Mouse (Mus musculus) liver, embryonic 13.5 days (tissue): ENCODE measurements around the gene Pla2g15. TPM values are rescaled to one million over a fixed set of nuclear protein-coding genes. Genes with fewer than 3 reads are reported as not detected.
"Not testable (repeated sequence)": the region's sequence is repeated elsewhere in the genome, so short reads cannot be mapped to it uniquely, and the experiment has no call there.

Source experiments
- ATAC-seq: fragments of 200-750 bp; cut with Nextera tagmentation; 2 replicates; pipeline ENCODE4 v1.8.0; 2017; ENCODE audit warnings: low read depth, mild to moderate bottlenecking, moderate number of reproducible peaks, moderate library complexity
- DNase-seq: peaks from one replicate; pipeline ENCODE4 v3.0.0; 2022
- H3K27ac ChIP-seq: fragments of 300-500 bp; sonication (generic); 2 replicates; pipeline ENCODE4 v1.5.1; 2015; ENCODE audit warnings: moderate library complexity, mild to moderate bottlenecking, inconsistent platforms
- H3K27me3 ChIP-seq: fragments of 300-500 bp; sonication (generic); 2 replicates; pipeline ENCODE4 v1.6.1; 2015; ENCODE audit warnings: mild to moderate bottlenecking, inconsistent platforms
- H3K36me3 ChIP-seq: fragments of 300-500 bp; sonication (generic); 2 replicates; pipeline ENCODE4 v1.6.1; 2015; ENCODE audit warnings: mild to moderate bottlenecking, inconsistent platforms
- H3K4me1 ChIP-seq: fragments of 300-500 bp; sonication (generic); replicated peaks from 2 replicates; pipeline ENCODE4 v1.6.1; 2015; ENCODE audit warnings: inconsistent platforms
- H3K4me2 ChIP-seq: fragments of 300-500 bp; sonication (generic); 2 replicates; pipeline ENCODE4 v1.6.1; 2015; ENCODE audit warnings: inconsistent platforms, mild to moderate bottlenecking, moderate library complexity
- H3K4me3 ChIP-seq: fragments of 300-500 bp; sonication (generic); replicated peaks from 2 replicates; pipeline ENCODE4 v1.5.1; 2015; ENCODE audit warnings: mild to moderate bottlenecking, inconsistent platforms
- H3K9ac ChIP-seq: fragments of 300-500 bp; sonication (generic); 2 replicates; pipeline ENCODE4 v1.6.1; 2015; ENCODE audit warnings: mild to moderate bottlenecking, inconsistent platforms
- H3K9me3 ChIP-seq: fragments of 300-500 bp; sonication (generic); replicated peaks from 2 replicates; pipeline ENCODE4 v1.6.1; 2016; ENCODE audit warnings: inconsistent platforms
- WGBS: fragments of 180-500 bp; shearing (Covaris S2); methylation state at CpG from one replicate; pipeline ENCODE4 v1.1.7; 2015; ENCODE audit not compliant: insufficient replicate concordance; 5-methylcytosine and 5-hydroxymethylcytosine counted together
- polyA plus RNA-seq: library from polyadenylated mRNA; unstranded; fragments of >200 nt; fragmentation: Nextera tagmentation; extraction: Ambion mirVana; gene quantifications from 2 replicates; pipeline ENCODE4 v1.2.1, GENCODE M21; 2015

Pla2g15 gene
- polyA plus RNA-seq, 1 experiment from 2014 or later: 6.9 TPM

DNA sequence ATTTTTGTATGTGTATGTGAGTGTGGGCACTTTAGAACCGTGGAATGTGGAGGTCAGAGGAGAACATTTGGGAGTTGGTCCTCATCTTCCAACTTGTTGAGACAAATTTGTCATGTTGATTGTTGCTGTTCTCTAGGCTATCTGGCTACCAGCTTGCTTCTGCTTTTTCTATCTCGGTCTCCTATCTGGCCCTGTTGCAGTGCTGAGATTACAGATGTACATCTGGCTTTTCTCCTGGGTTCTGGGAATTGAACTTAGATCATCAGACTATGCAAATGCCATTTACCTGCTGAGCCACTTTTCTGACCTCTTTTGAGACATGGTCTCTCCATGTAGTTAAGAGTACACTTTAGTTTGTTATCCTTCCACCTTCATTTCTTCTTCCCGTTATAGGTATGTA, 23.4 kb downstream of the Pla2g15 start:
- Histone ChIP-seq H3K9ac (no peak overlapping the region), H3K4me1 (peaks cover 30% of the 10 kb centered on the region), H3K27me3 (no peaks in the 10 kb centered on the region), H3K4me2 (no peak overlapping the region), H3K4me3 (no peak overlapping the region), H3K27ac (no peak overlapping the region), H3K9me3 (no peaks in the 10 kb centered on the region), H3K36me3 (no peaks in the 10 kb centered on the region)
- ATAC-seq (no peak), DNase-seq (no peak)
- WGBS: 52% methylated on average over 3 of the region's 3 CpGs

DNA sequence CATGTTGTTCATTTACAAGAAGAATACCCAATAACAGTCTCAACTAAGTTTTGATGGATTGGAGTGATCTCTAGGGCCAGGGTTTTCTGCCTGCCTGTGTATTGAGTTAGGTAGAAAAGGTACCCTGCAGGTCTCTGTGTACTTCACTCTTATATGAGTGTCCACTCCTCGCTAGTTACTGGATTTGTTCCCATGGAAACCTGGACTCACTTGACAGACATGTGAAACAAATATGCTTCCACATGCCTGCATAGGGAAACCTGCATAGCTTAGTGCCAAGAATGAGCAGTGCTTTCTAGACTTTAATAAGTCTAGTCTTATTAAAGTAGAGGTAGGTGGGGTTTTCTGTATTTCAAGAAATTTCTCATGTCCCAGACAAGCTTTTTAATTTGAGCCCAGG, 26.7 kb downstream of the Pla2g15 start:
- H3K4me2 ChIP-seq: no peak overlapping the region
- H3K4me1 ChIP-seq: peaks cover 13% of the 10 kb centered on the region
- H3K27me3 ChIP-seq: no peaks in the 10 kb centered on the region
- H3K4me3 ChIP-seq: no peak overlapping the region
- H3K9ac ChIP-seq: no peak overlapping the region
- WGBS: 58% methylated on average over 1 of the region's 1 CpGs
- H3K9me3 ChIP-seq: no peaks in the 10 kb centered on the region
- no peak overlapping the region for H3K27ac ChIP-seq
- no peak for ATAC-seq
- H3K36me3 ChIP-seq: 0 out of 2 replicates have a peak, but pooled peaks cover 4% of the 10 kb centered on the region
- DNase-seq: no peak

DNA sequence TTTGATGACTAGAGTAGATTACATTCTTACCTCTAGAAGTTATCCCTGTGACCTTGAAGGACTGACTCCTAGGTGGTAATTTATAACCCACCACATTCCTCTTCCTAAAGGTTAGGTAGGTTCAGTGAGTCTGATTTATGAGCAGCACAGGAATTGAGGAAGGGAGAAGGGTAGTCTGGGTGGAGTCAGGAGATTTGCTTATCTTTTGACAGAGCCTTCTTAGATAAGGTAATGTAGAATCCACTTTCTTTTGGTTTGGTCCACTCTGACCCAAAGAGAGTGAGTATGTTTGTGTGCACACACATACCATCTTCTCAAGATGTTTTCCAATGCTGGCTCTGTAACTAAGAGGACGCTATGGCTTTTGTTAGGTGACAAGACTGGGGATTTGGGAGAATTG, 27.4 kb downstream of the Pla2g15 start:
- no peak overlapping the region for H3K4me3 ChIP-seq
- no peaks in the 10 kb centered on the region for H3K9me3 ChIP-seq
- ATAC-seq (no peak), DNase-seq (no peak)
- H3K27me3 ChIP-seq: no peaks in the 10 kb centered on the region
- H3K4me1 ChIP-seq: peaks cover 13% of the 10 kb centered on the region
- no peak overlapping the region for H3K4me2 ChIP-seq
- 67% methylated on average over 1 of the region's 1 CpGs for WGBS
- H3K9ac ChIP-seq: no peak overlapping the region
- H3K36me3 ChIP-seq: 0 out of 2 replicates have a peak, but pooled peaks cover 4% of the 10 kb centered on the region
- no peak overlapping the region for H3K27ac ChIP-seq

DNA sequence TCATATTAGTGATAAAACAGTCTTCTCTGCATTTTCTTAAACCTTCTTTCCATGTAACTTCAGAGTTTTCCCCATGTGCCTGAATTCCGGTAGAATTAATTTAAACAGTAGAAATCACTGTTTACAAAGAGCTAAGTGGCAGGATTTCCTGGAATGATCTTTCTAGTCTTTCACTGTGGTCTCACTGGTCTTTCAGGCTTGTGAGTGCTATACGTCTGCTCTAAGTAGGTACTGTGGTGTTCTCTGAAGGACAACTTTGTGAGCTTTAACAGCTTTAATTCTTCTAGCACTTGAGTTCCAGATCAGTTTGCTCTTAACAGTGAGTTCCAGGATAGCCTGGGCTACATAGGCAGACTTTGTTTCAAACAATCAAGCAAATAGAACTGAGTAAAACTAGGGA, 28.2 kb downstream of the Pla2g15 start:
- Histone ChIP-seq H3K27ac (no peak overlapping the region), H3K9me3 (no peaks in the 10 kb centered on the region), H3K27me3 (no peaks in the 10 kb centered on the region), H3K4me2 (no peak overlapping the region), H3K4me1 (peaks cover 13% of the 10 kb centered on the region), H3K36me3 (0 out of 2 replicates have a peak, but pooled peaks cover 4% of the 10 kb centered on the region), H3K4me3 (no peak overlapping the region), H3K9ac (no peak overlapping the region)
- no peak for DNase-seq
- 78% methylated on average over 2 of the region's 2 CpGs for WGBS
- ATAC-seq: no peak

DNA sequence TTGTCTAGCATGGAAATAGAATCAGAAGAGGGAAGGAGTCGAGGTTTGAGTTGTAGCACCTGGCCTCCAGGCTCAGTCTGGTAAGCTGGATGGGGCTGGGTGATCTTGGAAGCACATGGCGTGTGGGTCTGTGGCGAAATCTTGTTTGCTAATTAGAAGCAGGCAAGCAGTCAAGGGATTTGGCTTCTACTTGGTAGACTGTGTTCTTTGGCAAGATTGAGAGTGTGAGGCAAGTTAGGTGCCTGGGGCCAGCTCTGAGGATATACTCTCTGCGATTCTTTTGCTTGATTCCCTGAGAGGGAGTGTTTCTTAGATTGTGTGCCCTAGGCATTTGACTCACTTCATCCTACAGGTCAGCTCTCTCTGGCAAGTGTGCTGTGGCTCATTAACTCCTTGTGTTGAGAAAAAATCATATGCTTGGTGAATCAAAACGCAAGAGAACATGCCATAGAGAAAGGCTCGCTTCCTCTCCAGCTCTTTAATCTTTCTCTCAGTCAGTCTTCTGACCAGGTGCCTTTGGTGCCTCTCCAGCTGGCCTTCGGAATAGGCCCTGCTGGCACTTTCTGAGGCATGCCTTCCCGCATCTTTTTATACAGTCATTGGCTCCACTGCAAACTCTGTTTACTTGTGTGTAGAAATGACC, 35.5 kb downstream of the Pla2g15 start:
- Histone ChIP-seq H3K9ac (no peak overlapping the region), H3K4me1 (peaks cover 14% of the 10 kb centered on the region), H3K36me3 (peaks cover 6% of the 10 kb centered on the region; the same call in 1 of the 2 replicates), H3K27me3 (no peaks in the 10 kb centered on the region), H3K4me3 (no peak overlapping the region), H3K27ac (no peak overlapping the region), H3K4me2 (no peak overlapping the region), H3K9me3 (no peaks in the 10 kb centered on the region)
- ATAC-seq: no peak
- WGBS: 76% methylated on average over 8 of the region's 8 CpGs
- DNase-seq: no peak

DNA sequence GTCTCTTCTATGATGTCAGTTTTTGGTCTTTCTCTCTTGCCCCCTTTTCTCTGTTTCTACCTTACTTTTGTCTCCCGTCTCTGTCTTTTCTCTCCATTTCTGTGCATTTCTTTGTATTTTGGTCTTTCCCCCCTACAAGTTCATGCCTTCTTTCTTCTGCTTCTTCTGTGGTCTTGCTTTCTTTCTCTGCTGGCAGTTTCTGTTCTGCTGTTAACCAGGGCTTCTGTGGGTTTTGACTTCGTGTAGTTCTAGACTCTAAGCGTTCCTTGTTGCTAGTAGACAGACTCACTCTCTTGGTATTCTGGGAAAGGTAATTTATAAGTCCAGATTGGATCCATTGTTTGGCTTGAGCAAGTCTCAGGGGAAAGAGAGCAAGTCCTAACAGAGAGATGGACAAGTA, 36.2 kb downstream of the Pla2g15 start:
- DNase-seq (no peak), ATAC-seq (no peak)
- no peak overlapping the region for H3K27ac ChIP-seq
- H3K36me3 ChIP-seq: peaks cover 6% of the 10 kb centered on the region; the same call in 1 of the 2 replicates
- H3K9me3 ChIP-seq: no peaks in the 10 kb centered on the region
- H3K4me3 ChIP-seq: no peak overlapping the region
- no peak overlapping the region for H3K4me2 ChIP-seq
- H3K4me1 ChIP-seq: peaks cover 21% of the 10 kb centered on the region
- H3K27me3 ChIP-seq: no peaks in the 10 kb centered on the region
- 82% methylated on average over 3 of the region's 3 CpGs for WGBS
- no peak overlapping the region for H3K9ac ChIP-seq

DNA sequence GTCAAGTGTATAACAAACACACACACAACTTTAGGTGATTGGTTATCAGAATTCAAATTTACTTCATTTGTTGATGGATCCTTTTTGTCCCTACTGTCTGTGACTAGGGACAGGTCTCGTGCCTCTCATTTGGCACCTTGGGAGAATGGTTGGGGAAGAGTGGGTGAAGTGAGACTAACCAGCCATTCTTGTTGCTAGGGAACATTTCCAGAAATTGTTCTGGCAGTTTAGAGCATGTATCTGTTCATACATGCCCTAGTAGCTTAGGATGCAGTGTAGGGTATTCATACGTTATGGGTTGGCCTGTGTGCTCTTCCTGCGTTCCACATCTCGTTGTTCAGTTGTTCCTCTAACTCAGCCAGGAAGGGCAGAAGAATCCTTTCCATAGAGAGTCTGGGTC, 39.0 kb downstream of the Pla2g15 start:
- Histone ChIP-seq H3K9ac (no peak overlapping the region), H3K4me1 (peaks cover 29% of the 10 kb centered on the region), H3K27ac (no peak overlapping the region), H3K36me3 (peaks cover 10% of the 10 kb centered on the region), H3K9me3 (no peaks in the 10 kb centered on the region), H3K4me3 (no peak overlapping the region), H3K27me3 (0 out of 2 replicates have a peak, but pooled peaks cover 4% of the 10 kb centered on the region), H3K4me2 (no peak overlapping the region)
- WGBS: 88% methylated on average over 4 of the region's 4 CpGs
- DNase-seq (no peak), ATAC-seq (no peak)

DNA sequence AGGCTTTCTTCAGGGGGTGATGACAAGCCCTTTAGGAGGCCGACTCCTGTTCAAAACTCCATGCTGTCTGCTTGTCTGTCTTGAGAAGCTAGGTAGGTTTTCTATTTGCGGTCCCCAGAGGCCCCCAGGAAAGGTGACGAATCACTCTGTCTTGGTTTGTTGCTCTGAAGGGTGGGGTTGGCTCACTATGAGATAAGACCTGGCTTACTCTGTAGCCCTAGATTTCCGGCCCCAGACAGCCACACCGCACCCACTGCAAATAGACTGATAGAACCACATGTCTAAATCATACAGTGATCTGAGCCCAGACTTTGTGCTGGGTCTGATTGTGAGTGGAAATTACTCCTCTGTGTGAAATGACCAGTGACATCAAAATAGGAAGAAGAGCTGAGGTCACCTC, 41.4 kb downstream of the Pla2g15 start:
- peaks cover 29% of the 10 kb centered on the region for H3K4me1 ChIP-seq
- H3K4me2 ChIP-seq: no peak overlapping the region
- H3K36me3 ChIP-seq: peaks cover 27% of the 10 kb centered on the region
- H3K9ac ChIP-seq: no peak overlapping the region
- 16% methylated on average over 5 of the region's 5 CpGs for WGBS
- DNase-seq: peak; percentile 50
- no peaks in the 10 kb centered on the region for H3K9me3 ChIP-seq
- ATAC-seq: peak; percentile 83
- H3K27me3 ChIP-seq: 0 out of 2 replicates have a peak, but pooled peaks cover 4% of the 10 kb centered on the region
- H3K4me3 ChIP-seq: no peak overlapping the region
- no peak overlapping the region for H3K27ac ChIP-seq

DNA sequence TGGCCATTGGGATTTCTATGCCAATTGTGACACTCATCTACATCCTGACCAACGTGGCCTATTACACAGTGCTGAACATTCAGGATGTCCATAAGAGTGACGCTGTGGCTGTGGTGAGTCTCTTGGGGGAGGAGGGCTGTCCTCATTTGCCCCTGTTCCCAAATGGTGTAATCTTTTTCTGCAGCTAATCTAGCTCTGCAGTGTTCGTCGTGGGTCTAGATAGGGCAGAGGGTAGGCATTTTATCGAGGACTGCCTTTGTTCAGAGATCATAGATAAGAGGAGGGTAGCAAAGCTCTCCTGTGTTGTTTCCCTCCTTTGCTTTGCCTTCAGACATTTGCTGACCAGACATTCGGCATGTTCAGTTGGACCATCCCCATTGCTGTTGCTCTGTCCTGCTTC, 43.0 kb downstream of the Pla2g15 start:
- Histone ChIP-seq H3K9ac (no peak overlapping the region), H3K36me3 (peaks cover 31% of the 10 kb centered on the region), H3K27ac (no peak overlapping the region), H3K9me3 (no peaks in the 10 kb centered on the region), H3K27me3 (0 out of 2 replicates have a peak, but pooled peaks cover 4% of the 10 kb centered on the region), H3K4me3 (no peak overlapping the region), H3K4me2 (no peak overlapping the region), H3K4me1 (peaks cover 21% of the 10 kb centered on the region)
- WGBS: 36% methylated on average over 6 of the region's 6 CpGs
- no peak for ATAC-seq
- DNase-seq: no peak

DNA sequence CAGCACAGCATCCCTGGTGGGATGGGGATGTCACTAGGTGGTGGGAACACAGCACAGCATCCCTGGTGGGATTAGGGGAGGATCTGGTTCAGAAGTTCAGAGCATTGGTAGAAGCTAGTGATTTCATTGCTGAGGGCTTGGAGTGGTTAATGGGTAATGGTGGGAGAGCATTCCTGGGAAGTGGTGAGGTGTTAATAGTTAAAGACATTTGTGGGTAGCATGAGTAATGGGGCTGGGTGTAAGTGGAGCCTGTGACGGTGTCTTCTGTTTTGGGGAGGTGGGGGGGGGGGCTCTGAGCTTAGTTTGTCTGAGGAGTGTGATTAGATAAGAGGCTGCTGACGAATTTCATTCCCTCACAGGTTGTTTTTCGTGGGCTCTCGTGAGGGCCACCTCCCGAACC, 43.9 kb downstream of the Pla2g15 start:
- no peak overlapping the region for H3K27ac ChIP-seq
- peaks cover 36% of the 10 kb centered on the region for H3K36me3 ChIP-seq
- 58% methylated on average over 5 of the region's 5 CpGs for WGBS
- H3K27me3 ChIP-seq: 0 out of 2 replicates have a peak, but pooled peaks cover 4% of the 10 kb centered on the region
- DNase-seq: no peak
- no peaks in the 10 kb centered on the region for H3K9me3 ChIP-seq
- no peak for ATAC-seq
- no peak overlapping the region for H3K4me2 ChIP-seq
- no peak overlapping the region for H3K9ac ChIP-seq
- peaks cover 15% of the 10 kb centered on the region for H3K4me1 ChIP-seq
- H3K4me3 ChIP-seq: no peak overlapping the region

DNA sequence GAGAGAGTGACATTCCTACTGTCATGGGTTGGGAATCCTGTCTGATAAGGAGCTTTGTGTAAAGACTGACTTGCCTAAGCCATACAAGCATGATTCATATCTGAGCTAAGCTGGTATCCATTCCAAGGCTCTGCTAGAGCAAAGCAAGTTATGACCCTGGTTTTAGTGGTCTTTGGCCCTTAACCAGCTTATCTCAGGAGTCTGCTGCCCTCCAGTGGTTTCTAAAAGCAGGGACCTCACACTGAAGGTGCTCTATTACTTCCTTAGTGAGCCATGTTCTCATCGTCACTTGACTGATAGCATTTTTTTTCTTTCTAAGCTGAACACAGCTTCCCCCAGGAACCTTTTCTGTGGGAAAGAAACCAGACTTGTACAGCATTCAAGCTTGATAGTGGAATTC, 48.5 kb downstream of the Pla2g15 start:
- ATAC-seq: no peak
- Histone ChIP-seq H3K4me1 (no peaks in the 10 kb centered on the region), H3K27ac (no peak overlapping the region), H3K4me3 (no peak overlapping the region), H3K9ac (no peak overlapping the region), H3K9me3 (no peaks in the 10 kb centered on the region), H3K36me3 (peaks cover 75% of the 10 kb centered on the region), H3K4me2 (no peak overlapping the region), H3K27me3 (no peaks in the 10 kb centered on the region)
- DNase-seq: no peak
- WGBS: 11% methylated on average over 1 of the region's 1 CpGs

DNA sequence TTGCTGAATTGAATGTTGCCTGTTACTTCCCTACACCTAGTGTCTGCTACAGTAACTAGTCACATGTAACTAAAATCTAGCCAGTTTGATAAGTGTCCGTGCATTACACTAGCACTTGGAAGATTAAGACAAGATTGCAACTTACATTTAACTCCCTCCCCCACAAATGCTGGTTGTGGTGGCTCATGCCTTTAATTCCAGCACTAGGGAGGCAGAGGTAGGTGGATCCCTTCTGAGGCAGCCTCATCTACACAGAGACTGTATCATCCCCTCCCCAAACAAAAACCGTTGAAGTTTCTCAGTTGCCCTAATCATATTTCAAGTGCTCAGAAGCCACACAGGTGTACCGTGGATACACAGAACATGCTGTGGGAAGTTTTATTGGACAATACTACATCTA, 49.4 kb downstream of the Pla2g15 start:
- not testable (repeated sequence) for H3K4me1 ChIP-seq, H3K4me2 ChIP-seq, H3K9me3 ChIP-seq, DNase-seq, H3K9ac ChIP-seq, H3K4me3 ChIP-seq, ATAC-seq, H3K27ac ChIP-seq, H3K27me3 ChIP-seq
- WGBS: 75% methylated on average over 3 of the region's 3 CpGs
- peaks cover 82% of the 10 kb centered on the region for H3K36me3 ChIP-seq
